Comparison of ENCODE assay signal across 22 mouse cellular contexts in genomic region chrX:51012280-51012679, GRCm38 (mm10).
"Had no signal": no experiment of that assay in that cellular context is flagged by ENCODE, and none has a peak within 500 bp of the region (broad histone marks: within the 10 kb centered on the region; RNA-seq: fewer than 3 reads in every experiment).

No protein-coding gene starts in this region.

- H3K4me3 ChIP-seq: gastrocnemius, adult 2 months; heart, adult 2 months; heart, embryonic 13.5 days; heart, embryonic 15.5 days; hindbrain, embryonic 13.5 days; hindbrain, embryonic 15.5 days; layer of hippocampus, adult 2 months; limb, embryonic 10.5 days; limb, embryonic 12.5 days had no signal

- H3K4me1 ChIP-seq: heart, embryonic 15.5 days; limb, embryonic 12.5 days had no signal

- ATAC-seq: hindbrain, postnatal 0 days; intestine, embryonic 16.5 days had no signal

- H3K27me3 ChIP-seq: heart, embryonic 13.5 days; heart, embryonic 15.5 days; hindbrain, embryonic 13.5 days; hindbrain, embryonic 15.5 days; limb, embryonic 12.5 days had no signal

- DNase-seq: gastrocnemius, adult 2 months; gastrocnemius, postnatal 10 days; gastrocnemius, postnatal 25 days; heart, adult 11 months; heart, adult 2 months; heart, postnatal 14 days; heart, postnatal 36 days; kidney, adult 11 months; kidney, adult 8-10 months; kidney, postnatal 10 days; kidney, postnatal 25 days; kidney, postnatal 4 days; liver had no signal

- H3K27ac ChIP-seq: gastrocnemius, adult 2 months; heart, adult 2 months; heart, embryonic 13.5 days; heart, embryonic 15.5 days; hindbrain, embryonic 13.5 days; hindbrain, embryonic 15.5 days; hindbrain, postnatal 0 days; layer of hippocampus, adult 2 months; limb, embryonic 10.5 days; limb, embryonic 12.5 days had no signal
